Mouse (Mus musculus) liver, embryonic 11.5 days (tissue): ENCODE data around the gene Pex10. TPM values are rescaled to one million over a fixed set of nuclear protein-coding genes. Genes with fewer than 3 reads are reported as not detected.

ENCODE experiments used
- ATAC-seq: fragments of 200-750 bp; cut with Nextera tagmentation; replicated peaks from 2 replicates; pipeline ENCODE4 v1.8.0; 2017; ENCODE audit warnings: moderate number of reproducible peaks, mild to moderate bottlenecking, moderate TSS enrichment, moderate library complexity; ENCODE audit not compliant: low FRiP score
- DNase-seq: peaks from one replicate; pipeline ENCODE4 v3.0.0-alpha.2; 2017; ENCODE audit warnings: low spot score
- H3K27ac ChIP-seq: fragments of 300-500 bp; sonication (generic); 2 replicates; pipeline ENCODE4 v1.5.1; 2014; ENCODE audit warnings: mild to moderate bottlenecking, low read depth, low read length, control low read depth
- H3K27me3 ChIP-seq: fragments of 300-500 bp; sonication (generic); replicated peaks from 2 replicates; pipeline ENCODE4 v1.6.1; 2014; ENCODE audit warnings: low read length, mixed read lengths; ENCODE audit not compliant: control insufficient read depth, insufficient read depth
- H3K36me3 ChIP-seq: fragments of 300-500 bp; sonication (generic); 2 replicates; pipeline ENCODE4 v1.6.1; 2014; ENCODE audit warnings: mild to moderate bottlenecking, low read length, moderate library complexity, mixed read lengths; ENCODE audit not compliant: control insufficient read depth, insufficient read depth
- H3K4me1 ChIP-seq: fragments of 300-500 bp; sonication (generic); replicated peaks from 2 replicates; pipeline ENCODE4 v1.6.1; 2014; ENCODE audit warnings: low read length, mixed read lengths; ENCODE audit not compliant: control insufficient read depth, insufficient read depth
- H3K4me2 ChIP-seq: fragments of 300-500 bp; sonication (generic); 2 replicates; pipeline ENCODE4 v1.6.1; 2014; ENCODE audit warnings: mild to moderate bottlenecking, control low read depth, moderate library complexity
- H3K4me3 ChIP-seq: fragments of 300-500 bp; sonication (generic); 2 replicates; pipeline ENCODE4 v1.5.1; 2014; ENCODE audit warnings: low read depth, low read length, control low read depth
- H3K9ac ChIP-seq: fragments of 300-500 bp; sonication (generic); 2 replicates; pipeline ENCODE4 v1.6.1; 2014; ENCODE audit warnings: low read depth, low read length, control low read depth
- H3K9me3 ChIP-seq: fragments of 300-500 bp; sonication (generic); 2 replicates; pipeline ENCODE4 v1.6.1; 2016; ENCODE audit warnings: low read length, inconsistent platforms, mixed read lengths; ENCODE audit not compliant: control insufficient read depth
- WGBS: fragments of 180-500 bp; shearing (Covaris S2); extraction: QIAGEN DNeasy Blood & Tissue Kit; methylation state at CpG from one replicate; pipeline ENCODE4 v1.1.7; 2014; 5-methylcytosine and 5-hydroxymethylcytosine counted together
- polyA plus RNA-seq: library from polyadenylated mRNA; unstranded; fragments of >200 nt; fragmentation: Nextera tagmentation; extraction: Ambion mirVana; gene quantifications from 2 replicates; pipeline ENCODE4 v1.2.1, GENCODE M21; 2014

Gene Pex10
- polyA plus RNA-seq, 1 experiment from 2014 or later, result 7.2 TPM

- Histone ChIP-seq H3K4me3 (no peak overlapping the region), H3K4me1 (no peaks in the 10 kb centered on the region), H3K27me3 (0 out of 2 replicates have a peak, but pooled peaks cover 2% of the 10 kb centered on the region), H3K4me2 (no peak overlapping the region), H3K27ac (no peak overlapping the region), H3K9ac (no peak overlapping the region), H3K9me3 (no peaks in the 10 kb centered on the region), H3K36me3 (no peaks in the 10 kb centered on the region)
- DNase-seq (no peak), ATAC-seq (no peak)
- WGBS, result 80% methylated on average over 11 of the region's 11 CpGs
Measured at GRCm38 (mm10) chr4:155024170-155025010, 42.4 kb upstream of the Pex10 start.

- Histone ChIP-seq H3K4me2 (no peak overlapping the region), H3K4me3 (no peak overlapping the region), H3K9ac (no peak overlapping the region), H3K4me1 (no peaks in the 10 kb centered on the region), H3K36me3 (no peaks in the 10 kb centered on the region), H3K27me3 (peaks cover 34% of the 10 kb centered on the region), H3K27ac (no peak overlapping the region), H3K9me3 (no peaks in the 10 kb centered on the region)
- DNase-seq (no peak), ATAC-seq (no peak)
- WGBS, result 33% methylated on average over 6 of the region's 6 CpGs
Measured at GRCm38 (mm10) chr4:155033115-155033514, 33.7 kb upstream of the Pex10 start.

GRCm38 (mm10) chr4:155034202-155034601 is 32.6 kb upstream of the Pex10 start:
- Histone ChIP-seq H3K9me3 (no peaks in the 10 kb centered on the region), H3K4me1 (no peaks in the 10 kb centered on the region)
- 36% methylated on average over 7 of the region's 7 CpGs for WGBS

GRCm38 (mm10) chr4:155034787-155035186 is 32.0 kb upstream of the Pex10 start:
- Histone ChIP-seq H3K9me3 (no peaks in the 10 kb centered on the region), H3K27ac (no peak overlapping the region), H3K4me1 (no peaks in the 10 kb centered on the region), H3K4me3 (no peak overlapping the region), H3K4me2 (no peak overlapping the region), H3K27me3 (peaks cover 32% of the 10 kb centered on the region), H3K36me3 (no peaks in the 10 kb centered on the region), H3K9ac (no peak overlapping the region)
- DNase-seq (no peak), ATAC-seq (no peak)
- WGBS, result 68% methylated on average over 13 of the region's 13 CpGs

More at GRCm38 (mm10) chr4:155034202-155034601, 32.6 kb upstream of the Pex10 start:
- H3K36me3 ChIP-seq, result no peaks in the 10 kb centered on the region
- no peak overlapping the region for H3K9ac ChIP-seq
- H3K27ac ChIP-seq, result no peak overlapping the region
- peaks cover 31% of the 10 kb centered on the region for H3K27me3 ChIP-seq
- no peak for DNase-seq
- no peak for ATAC-seq
- no peak overlapping the region for H3K4me3 ChIP-seq
- no peak overlapping the region for H3K4me2 ChIP-seq

GRCm38 (mm10) chr4:155040197-155040596 is 26.6 kb upstream of the Pex10 start:
- no peak overlapping the region for H3K4me3 ChIP-seq
- no peak overlapping the region for H3K9ac ChIP-seq
- no peak overlapping the region for H3K4me2 ChIP-seq
- no peaks in the 10 kb centered on the region for H3K4me1 ChIP-seq
- 53% methylated on average over 9 of the region's 9 CpGs for WGBS
- DNase-seq, result no peak
- H3K27ac ChIP-seq, result no peak overlapping the region
- H3K36me3 ChIP-seq, result no peaks in the 10 kb centered on the region
- H3K27me3 ChIP-seq, result peaks cover 58% of the 10 kb centered on the region
- ATAC-seq, result no peak
- no peaks in the 10 kb centered on the region for H3K9me3 ChIP-seq

- Histone ChIP-seq H3K9ac (no peak overlapping the region), H3K27ac (no peak overlapping the region), H3K27me3 (peaks cover 60% of the 10 kb centered on the region), H3K36me3 (no peaks in the 10 kb centered on the region), H3K9me3 (no peaks in the 10 kb centered on the region), H3K4me1 (no peaks in the 10 kb centered on the region), H3K4me2 (no peak overlapping the region), H3K4me3 (no peak overlapping the region)
- DNase-seq (no peak), ATAC-seq (no peak)
- 65% methylated on average over 6 of the region's 6 CpGs for WGBS
Measured at GRCm38 (mm10) chr4:155040696-155041095, 26.1 kb upstream of the Pex10 start.

GRCm38 (mm10) chr4:155042606-155043288 is 24.1 kb upstream of the Pex10 start:
- Histone ChIP-seq H3K36me3 (no peaks in the 10 kb centered on the region), H3K27me3 (peaks cover 60% of the 10 kb centered on the region), H3K27ac (no peak overlapping the region), H3K4me1 (no peaks in the 10 kb centered on the region), H3K4me2 (peak overlapping the region; percentile 55), H3K4me3 (peak overlapping the region; percentile 29), H3K9me3 (no peaks in the 10 kb centered on the region), H3K9ac (no peak overlapping the region)
- 4% methylated on average over 62 of the region's 65 CpGs for WGBS
- ATAC-seq, result no peak
- no peak for DNase-seq

- Histone ChIP-seq H3K4me1 (no peaks in the 10 kb centered on the region), H3K36me3 (no peaks in the 10 kb centered on the region), H3K9ac (no peak overlapping the region), H3K9me3 (no peaks in the 10 kb centered on the region), H3K4me2 (peak overlapping the region; percentile 55), H3K4me3 (peak overlapping the region; percentile 29), H3K27me3 (peaks cover 57% of the 10 kb centered on the region), H3K27ac (no peak overlapping the region)
- WGBS, result 3% methylated on average over 25 of the region's 25 CpGs
- ATAC-seq (no peak), DNase-seq (no peak)
Measured at GRCm38 (mm10) chr4:155043289-155043625, 23.6 kb upstream of the Pex10 start.

- H3K9me3 ChIP-seq, result no peaks in the 10 kb centered on the region
- H3K4me3 ChIP-seq, result no peak overlapping the region
- ATAC-seq (no peak), DNase-seq (no peak)
- 76% methylated on average over 14 of the region's 14 CpGs for WGBS
- H3K27me3 ChIP-seq, result peaks cover 41% of the 10 kb centered on the region
- H3K9ac ChIP-seq, result no peak overlapping the region
- H3K36me3 ChIP-seq, result no peaks in the 10 kb centered on the region
- H3K27ac ChIP-seq, result no peak overlapping the region
- H3K4me1 ChIP-seq, result no peaks in the 10 kb centered on the region
- H3K4me2 ChIP-seq, result no peak overlapping the region
Measured at GRCm38 (mm10) chr4:155046636-155047035, 20.2 kb upstream of the Pex10 start.
